Mouse (Mus musculus) myocyte (in vitro differentiated cells): ENCODE measurements around the gene Olr1.

Source experiments
- E2F4 ChIP-seq: IDR thresholded peaks from one replicate; pipeline ENCODE4 v1.6.1; 2011; ENCODE audit warnings: mild to moderate bottlenecking, control low read depth, moderate library complexity; ENCODE audit not compliant: insufficient read depth
- MYOG ChIP-seq, 3 experiments: IDR thresholded peaks; one replicate each; pipeline ENCODE4 v1.6.1; 2011; ENCODE audit warnings: control low read depth in 2 of 3, low read depth in 2 of 3, mild to moderate bottlenecking in 2 of 3; ENCODE audit not compliant: insufficient read length in 2 of 3, control insufficient read depth in 1 of 3, insufficient read depth in 1 of 3
- POLR2A ChIP-seq: IDR thresholded peaks from one replicate; pipeline ENCODE4 v1.6.1; 2011; ENCODE audit warnings: low read depth, mild to moderate bottlenecking, control low read depth, moderate library complexity; ENCODE audit not compliant: insufficient read length
- REST ChIP-seq: IDR thresholded peaks from one replicate; pipeline ENCODE4 v1.6.1; 2011; ENCODE audit warnings: mild to moderate bottlenecking, control low read depth, moderate library complexity; ENCODE audit not compliant: insufficient read depth, insufficient read length
- USF1 ChIP-seq: IDR thresholded peaks from one replicate; pipeline ENCODE4 v1.6.1; 2011; ENCODE audit warnings: low read depth, mild to moderate bottlenecking, control low read depth, moderate library complexity

- TF ChIP-seq POLR2A: no peak
- no peak for TF ChIP-seq E2F4
- no peak for TF ChIP-seq REST
- peak; percentile 51 for TF ChIP-seq USF1
- TF ChIP-seq MYOG (IDR thresholded peaks at IDR 0.05; ENCODE audit: control insufficient read depth in 1 of 3, insufficient read depth in 1 of 3, insufficient read length in 2 of 3, low read depth in 2 of 3): no peak
These were observed 37.0 kb upstream of the Olr1 start for GRCm38 (mm10) chr6:129543709-129544606.
